Mouse (Mus musculus) lung, postnatal 0 days (tissue): ENCODE data around the gene Adamts20. TPM values are rescaled to one million over a fixed set of nuclear protein-coding genes. Genes with fewer than 3 reads are reported as not detected.
"Not testable (repeated sequence)": the region's sequence is repeated elsewhere in the genome, so short reads cannot be mapped to it uniquely, and the experiment has no call there.

Source experiments
- ATAC-seq: fragments of 200-750 bp; cut with Nextera tagmentation; 2 replicates; pipeline ENCODE4 v1.8.0; 2017; ENCODE audit warnings: moderate library complexity
- DNase-seq: peaks from one replicate; pipeline ENCODE4 v3.0.0-alpha.2; 2016; ENCODE audit warnings: low spot score
- H3K27ac ChIP-seq: fragments of 300-500 bp; sonication (generic); 2 replicates; pipeline ENCODE4 v1.5.1; 2014; ENCODE audit warnings: antibody characterized with exemption, mild to moderate bottlenecking, low read length, mixed read lengths
- H3K27me3 ChIP-seq: fragments of 300-500 bp; sonication (generic); replicated peaks from 2 replicates; pipeline ENCODE4 v1.6.1; 2014; ENCODE audit warnings: low read length, mixed read lengths; ENCODE audit not compliant: insufficient read depth
- H3K36me3 ChIP-seq: fragments of 300-500 bp; sonication (generic); 2 replicates; pipeline ENCODE4 v1.6.1; 2014; ENCODE audit warnings: low read length, mixed read lengths; ENCODE audit not compliant: insufficient read depth
- H3K4me1 ChIP-seq: fragments of 300-500 bp; sonication (generic); 2 replicates; pipeline ENCODE4 v1.6.1; 2014; ENCODE audit warnings: antibody characterized with exemption, low read depth, low read length, mixed read lengths; ENCODE audit not compliant: insufficient read depth
- H3K4me2 ChIP-seq: fragments of 300-500 bp; sonication (generic); replicated peaks from 2 replicates; pipeline ENCODE4 v1.6.1; 2014; ENCODE audit warnings: low read depth, mild to moderate bottlenecking, low read length, moderate library complexity, mixed read lengths
- H3K4me3 ChIP-seq: fragments of 300-500 bp; sonication (generic); 2 replicates; pipeline ENCODE4 v1.5.1; 2014; ENCODE audit warnings: low read depth, low read length
- H3K9ac ChIP-seq: fragments of 300-500 bp; sonication (generic); replicated peaks from 2 replicates; pipeline ENCODE4 v1.6.1; 2014; ENCODE audit warnings: low read depth, mild to moderate bottlenecking
- H3K9me3 ChIP-seq: fragments of 300-500 bp; sonication (generic); 2 replicates; pipeline ENCODE4 v1.6.1; 2016; ENCODE audit warnings: low read length, mixed read lengths
- CTCF ChIP-seq: IDR thresholded peaks from 2 replicates; pipeline ENCODE4 v1.5.1; 2016; ENCODE audit warnings: antibody characterized with exemption, mild to moderate bottlenecking
- EP300 ChIP-seq: IDR thresholded peaks from 2 replicates; pipeline ENCODE4 v1.6.1; 2016; ENCODE audit warnings: antibody characterized with exemption, mild to moderate bottlenecking, control low read depth
- whole genome bisulfite sequencing: fragments of 180-500 bp; shearing (Covaris S2); extraction: QIAGEN DNeasy Blood & Tissue Kit; methylation state at CpG from one replicate; pipeline ENCODE4 v1.1.7; 2014; 5-methylcytosine and 5-hydroxymethylcytosine counted together
- polyA plus RNA-seq: library from polyadenylated mRNA; unstranded; fragments of >200 nt; fragmentation: Nextera tagmentation; extraction: Ambion mirVana; gene quantifications from 2 replicates; pipeline ENCODE4 v1.2.1, GENCODE M21; 2015

Gene Adamts20
- polyA plus RNA-seq, 1 experiment from 2014 or later = 0.13 TPM

DNA sequence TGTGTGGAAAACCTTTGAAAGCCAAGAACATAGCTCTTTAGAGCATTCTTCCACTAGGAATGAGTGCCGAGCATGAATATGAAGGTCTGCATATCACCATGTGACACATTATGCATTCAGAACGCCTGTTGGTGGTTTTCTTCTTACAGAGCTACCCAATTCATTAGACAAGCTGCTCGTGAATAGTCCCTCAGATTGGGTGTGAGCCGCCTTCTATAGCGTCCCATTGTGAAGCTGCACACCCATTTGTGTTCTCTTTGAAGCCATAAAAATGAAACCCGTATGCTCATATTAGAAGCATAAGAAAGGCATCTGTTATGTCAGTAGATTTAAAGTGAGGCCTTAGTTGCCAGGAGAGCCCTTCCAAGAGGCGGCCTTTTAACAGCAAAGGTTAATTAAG is 72.5 kb downstream of the Adamts20 start:
- Histone ChIP-seq H3K27ac (no peak overlapping the region), H3K4me3 (no peak overlapping the region), H3K9ac (no peak overlapping the region), H3K27me3 (no peaks in the 10 kb centered on the region), H3K4me1 (no peaks in the 10 kb centered on the region), H3K4me2 (no peak overlapping the region), H3K36me3 (no peaks in the 10 kb centered on the region), H3K9me3 (no peaks in the 10 kb centered on the region)
- DNase-seq (no peak), ATAC-seq (no peak)
- WGBS = 88% methylated on average over 7 of the region's 7 CpGs
- TF ChIP-seq CTCF = no peak
- no peak for TF ChIP-seq EP300

DNA sequence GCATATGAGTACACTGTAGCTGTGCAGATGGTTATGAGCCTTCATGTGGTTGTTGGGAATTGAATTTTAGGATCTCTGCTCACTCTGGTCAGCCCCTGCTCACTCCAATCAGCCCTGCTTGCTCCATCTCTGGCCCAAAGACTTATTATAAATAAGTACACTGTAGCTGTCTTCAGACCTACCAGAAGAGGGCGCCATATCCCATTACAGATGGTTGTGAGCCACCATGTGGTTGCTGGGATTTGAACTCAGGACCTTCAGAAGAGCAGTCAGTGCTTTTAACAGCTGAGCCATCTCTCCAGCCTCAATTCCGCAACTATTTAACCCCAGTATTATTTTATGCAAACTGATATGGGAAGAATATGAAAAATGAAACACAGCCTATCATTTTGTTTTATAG is 75.1 kb downstream of the Adamts20 start:
- 62% methylated on average over 2 of the region's 2 CpGs for WGBS
- not testable (repeated sequence) for ATAC-seq, H3K36me3 ChIP-seq, H3K4me1 ChIP-seq, H3K27ac ChIP-seq, H3K9ac ChIP-seq, H3K9me3 ChIP-seq, H3K4me2 ChIP-seq, DNase-seq, H3K4me3 ChIP-seq, H3K27me3 ChIP-seq
- 0 out of 2 replicates have a peak, but pooled peaks have one; percentile 3 for TF ChIP-seq CTCF

DNA sequence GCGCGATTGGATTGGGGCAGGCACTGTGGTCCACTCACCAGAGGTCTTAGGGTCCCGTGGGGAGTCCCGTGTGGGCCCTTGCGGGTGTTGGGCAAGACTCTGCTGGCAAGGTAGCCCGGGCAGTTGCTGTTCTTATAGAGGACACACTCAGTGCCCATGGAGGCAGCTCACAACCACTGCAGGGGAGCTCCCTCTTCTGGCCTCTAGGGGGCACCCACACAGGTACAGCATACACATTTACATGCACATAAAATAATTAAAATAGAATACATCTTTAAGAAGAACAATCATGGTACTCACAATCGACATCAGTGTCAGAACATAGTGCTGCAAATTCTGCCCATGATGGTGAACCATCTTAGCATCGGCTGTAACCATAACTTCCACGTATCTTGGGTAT is 85.8 kb downstream of the Adamts20 start:
- 89% methylated on average over 4 of the region's 9 CpGs for WGBS
- Histone ChIP-seq H3K4me2 (no peak overlapping the region), H3K4me3 (no peak overlapping the region), H3K9me3 (no peaks in the 10 kb centered on the region), H3K27me3 (no peaks in the 10 kb centered on the region), H3K9ac (no peak overlapping the region), H3K36me3 (no peaks in the 10 kb centered on the region), H3K27ac (no peak overlapping the region), H3K4me1 (no peaks in the 10 kb centered on the region)
- DNase-seq (no peak), ATAC-seq (no peak)
- TF ChIP-seq CTCF = peak; percentile 32
- TF ChIP-seq EP300 = no peak

DNA sequence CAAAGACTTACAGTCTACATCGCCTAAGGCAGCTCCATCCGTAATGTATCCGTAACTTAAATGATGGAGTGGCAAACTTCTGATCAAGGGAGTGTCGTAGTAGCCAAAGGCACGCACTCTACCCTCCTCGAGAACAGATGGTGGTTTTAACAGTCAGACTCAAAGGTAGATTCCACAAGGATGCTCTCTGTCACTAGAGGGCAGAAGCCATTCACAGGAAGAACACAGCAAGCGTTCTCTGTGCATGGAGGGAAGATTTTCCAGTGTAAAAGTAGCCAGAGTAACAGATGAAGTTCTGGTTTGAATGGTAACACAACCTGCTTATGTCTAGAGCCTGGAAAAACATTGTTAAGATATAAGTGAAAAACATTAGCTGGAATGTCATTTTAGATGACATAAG is 92.7 kb downstream of the Adamts20 start:
- no peaks in the 10 kb centered on the region for H3K4me1 ChIP-seq
- no peak overlapping the region for H3K4me3 ChIP-seq
- no peak for TF ChIP-seq EP300
- peak; percentile 51 for TF ChIP-seq CTCF
- no peaks in the 10 kb centered on the region for H3K9me3 ChIP-seq
- ATAC-seq (no peak), DNase-seq (no peak)
- no peaks in the 10 kb centered on the region for H3K27me3 ChIP-seq
- H3K9ac ChIP-seq = no peak overlapping the region
- no peak overlapping the region for H3K4me2 ChIP-seq
- no peaks in the 10 kb centered on the region for H3K36me3 ChIP-seq
- 75% methylated on average over 7 of the region's 7 CpGs for WGBS
- no peak overlapping the region for H3K27ac ChIP-seq

DNA sequence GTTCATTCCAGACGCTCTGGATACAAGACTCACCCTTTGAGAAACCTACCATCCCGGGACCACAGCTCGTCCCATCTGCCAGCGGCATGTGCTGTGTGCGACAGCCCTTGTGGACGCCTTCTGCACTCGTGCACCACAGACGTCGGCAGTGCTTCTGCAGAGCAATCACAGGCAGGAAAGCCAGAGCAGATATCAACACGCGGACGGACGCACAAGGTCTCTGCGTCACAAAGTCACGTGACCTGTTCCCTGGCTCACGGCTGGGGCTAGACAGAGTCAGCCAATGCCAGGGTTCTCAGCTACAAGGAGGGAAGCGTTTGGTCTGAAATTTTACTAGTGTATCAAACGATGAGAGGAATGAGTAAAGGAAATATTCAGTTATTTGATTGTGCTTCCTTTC is 116.2 kb downstream of the Adamts20 start:
- H3K4me2 ChIP-seq = no peak overlapping the region
- no peak overlapping the region for H3K4me3 ChIP-seq
- H3K27ac ChIP-seq = no peak overlapping the region
- H3K4me1 ChIP-seq = no peaks in the 10 kb centered on the region
- no peaks in the 10 kb centered on the region for H3K27me3 ChIP-seq
- DNase-seq = no peak
- no peaks in the 10 kb centered on the region for H3K36me3 ChIP-seq
- WGBS = 86% methylated on average over 18 of the region's 18 CpGs
- no peak overlapping the region for H3K9ac ChIP-seq
- ATAC-seq = no peak
- H3K9me3 ChIP-seq = no peaks in the 10 kb centered on the region
- TF ChIP-seq CTCF = no peak
- TF ChIP-seq EP300 = no peak

DNA sequence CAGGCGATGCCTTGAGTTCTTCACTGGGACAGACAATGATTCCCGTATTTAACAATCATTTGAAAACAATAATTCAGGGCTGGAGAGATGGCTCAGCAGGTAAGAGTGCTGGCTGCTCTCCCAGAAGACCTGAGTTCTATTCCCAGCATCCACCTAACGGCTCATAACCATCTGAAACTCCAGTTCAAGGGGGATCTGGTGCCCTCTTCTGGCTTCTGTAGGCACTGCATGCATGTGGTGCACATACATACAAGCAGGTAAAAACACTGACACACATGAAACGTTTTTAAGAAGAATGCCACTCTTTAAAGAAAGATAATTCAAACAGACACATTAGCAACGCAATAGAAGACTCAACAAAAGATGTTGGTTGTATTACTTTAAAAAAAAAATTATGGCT is 120.9 kb downstream of the Adamts20 start:
- 88% methylated on average over 5 of the region's 5 CpGs for WGBS
- Histone ChIP-seq H3K4me2 (no peak overlapping the region), H3K9ac (no peak overlapping the region), H3K36me3 (no peaks in the 10 kb centered on the region), H3K27me3 (no peaks in the 10 kb centered on the region), H3K4me3 (no peak overlapping the region), H3K9me3 (no peaks in the 10 kb centered on the region), H3K27ac (no peak overlapping the region), H3K4me1 (no peaks in the 10 kb centered on the region)
- DNase-seq (no peak), ATAC-seq (no peak)
- no peak for TF ChIP-seq EP300

DNA sequence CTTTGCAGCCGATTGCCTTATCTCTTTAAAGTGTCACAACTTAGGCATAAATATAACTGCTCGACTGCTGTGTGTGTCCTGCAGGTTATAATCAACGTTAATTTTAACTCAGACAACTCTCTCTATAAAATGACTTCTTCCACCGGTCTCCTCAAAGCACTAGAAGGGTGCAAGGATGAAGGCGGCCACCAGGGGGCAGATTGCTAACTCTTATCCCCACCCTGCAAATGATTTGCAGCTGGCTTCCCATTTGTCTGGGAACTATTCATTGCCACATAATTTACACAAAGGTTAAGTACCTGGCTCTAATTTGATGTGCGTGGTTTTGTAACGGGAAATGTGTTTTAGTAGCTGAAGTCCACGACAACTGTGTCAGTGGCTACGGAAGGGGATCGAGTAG is 122.9 kb downstream of the Adamts20 start:
- no peaks in the 10 kb centered on the region for H3K9me3 ChIP-seq
- no peak overlapping the region for H3K4me2 ChIP-seq
- no peaks in the 10 kb centered on the region for H3K4me1 ChIP-seq
- H3K27me3 ChIP-seq = no peaks in the 10 kb centered on the region
- no peak overlapping the region for H3K4me3 ChIP-seq
- peak; percentile 72 for TF ChIP-seq CTCF
- no peak for TF ChIP-seq EP300
- no peak; the same call in 1 of the 2 replicates for ATAC-seq
- H3K27ac ChIP-seq = no peak overlapping the region
- 56% methylated on average over 10 of the region's 10 CpGs for WGBS
- peak; percentile 55 for DNase-seq
- H3K36me3 ChIP-seq = no peaks in the 10 kb centered on the region
- no peak overlapping the region for H3K9ac ChIP-seq
